Mouse (Mus musculus): Measurements from ENCODE around the gene Fkbp2.

Fkbp2 gene

DNA sequence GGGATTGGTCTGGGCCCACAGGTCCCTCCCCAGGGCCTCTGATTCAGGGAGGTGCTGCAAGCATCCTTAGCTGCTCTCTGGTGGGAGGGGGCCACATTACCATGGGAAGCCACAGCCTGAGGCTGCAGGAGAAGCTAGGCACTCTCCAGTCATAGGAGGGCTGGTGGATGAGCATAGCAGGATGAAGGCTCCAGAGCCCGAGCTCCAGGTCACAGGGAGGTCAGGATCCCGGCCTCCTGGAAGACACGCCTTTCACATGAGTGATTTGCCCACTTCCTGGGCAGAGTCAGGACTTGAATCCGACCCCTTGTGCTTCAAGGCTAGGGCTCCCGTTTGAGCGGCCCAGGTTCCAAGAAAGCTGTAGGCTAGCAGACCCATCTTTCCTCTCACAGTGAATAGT lies 8.7 kb downstream of the Fkbp2 start:
- DNase-seq (ENCODE audit: low spot score), result no peak

DNA sequence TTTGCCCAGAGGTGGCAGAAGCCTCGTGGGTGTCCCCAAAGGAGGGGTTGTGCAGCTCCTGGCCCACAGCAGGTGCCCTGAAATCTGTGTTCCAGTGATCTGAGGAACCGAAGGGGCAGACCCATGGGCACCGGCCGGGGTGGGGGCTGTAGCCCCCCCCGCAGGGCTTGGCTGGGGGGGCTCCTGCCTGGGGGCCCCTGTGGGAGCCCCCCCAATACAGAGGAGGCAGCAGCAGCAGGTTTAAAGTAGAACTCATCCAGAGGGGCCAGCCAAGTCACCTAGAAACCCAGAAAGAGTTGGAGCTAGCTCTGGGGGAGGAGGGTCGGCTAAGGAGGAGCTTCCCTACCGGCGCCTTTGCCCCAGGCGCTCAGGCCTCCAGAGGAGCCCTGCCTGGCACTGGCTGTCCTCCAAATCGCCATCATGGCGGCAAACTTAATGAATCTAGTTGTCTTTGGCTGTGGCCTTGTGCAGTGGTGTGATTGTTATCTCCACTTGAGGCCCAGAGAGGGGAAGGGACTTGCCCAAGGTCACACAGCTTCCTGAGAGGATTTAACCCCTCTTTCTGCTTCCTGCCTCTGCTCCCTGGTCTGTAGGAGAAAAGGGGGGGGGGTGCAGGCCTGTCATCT lies 9.7 kb downstream of the Fkbp2 start:
- DNase-seq (ENCODE audit: low spot score), result no peak

DNA sequence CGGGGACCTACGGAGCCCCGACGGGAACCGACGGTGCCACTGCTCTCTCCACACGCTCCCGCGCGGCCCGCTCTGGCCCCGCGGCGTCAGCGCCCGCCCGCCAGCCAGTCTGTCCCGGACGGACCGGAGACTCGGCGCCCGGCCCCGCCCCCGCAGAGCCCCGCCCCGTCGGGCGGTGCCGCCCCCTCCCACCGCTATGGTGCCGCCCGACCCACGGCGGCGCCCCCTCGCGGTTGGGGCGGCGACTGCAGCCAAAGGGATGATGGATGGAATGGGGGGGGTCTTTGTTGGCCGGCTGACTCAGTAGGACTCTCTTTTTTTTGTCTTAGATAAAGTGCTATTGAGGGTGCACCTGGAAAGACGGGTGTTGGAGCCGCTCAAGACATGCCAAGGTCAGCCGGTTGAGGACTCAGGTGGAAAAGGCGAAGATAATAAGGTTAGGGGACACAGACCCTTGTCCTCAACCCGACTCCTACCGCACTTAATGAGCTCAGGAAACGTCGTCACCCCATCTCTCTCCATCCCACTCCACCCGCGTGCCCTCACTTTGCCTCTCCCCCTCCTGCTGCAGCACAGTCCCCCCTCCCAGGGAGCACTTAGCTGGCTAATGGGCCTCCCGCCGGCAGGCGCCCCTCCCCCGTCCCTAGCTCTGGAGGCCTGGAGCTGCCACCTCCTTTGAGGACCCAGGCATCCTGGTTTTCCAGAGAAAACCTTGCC lies 10.5 kb downstream of the Fkbp2 start:
- DNase-seq (ENCODE audit: low spot score), result peak; percentile 87

DNA sequence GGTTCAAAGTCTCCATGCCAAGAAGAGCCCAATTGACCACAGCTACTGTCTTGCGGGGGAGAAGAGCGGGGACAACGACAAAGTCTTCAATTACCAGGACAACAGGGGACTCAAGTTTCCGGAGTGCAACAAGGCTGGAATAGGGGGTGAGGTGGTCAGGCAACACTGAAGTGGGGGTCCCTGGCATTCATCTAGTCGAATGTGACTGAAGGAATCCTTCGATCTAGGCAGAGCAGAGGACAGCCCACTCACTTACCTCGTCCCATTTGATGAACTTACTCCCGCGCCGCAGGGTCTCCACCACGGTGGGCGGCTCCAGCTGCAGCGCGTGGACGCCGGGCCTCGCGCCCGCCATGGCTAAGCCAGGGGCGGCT lies 11.0 kb downstream of the Fkbp2 start:
- no peak for DNase-seq (ENCODE audit: low spot score)

DNA sequence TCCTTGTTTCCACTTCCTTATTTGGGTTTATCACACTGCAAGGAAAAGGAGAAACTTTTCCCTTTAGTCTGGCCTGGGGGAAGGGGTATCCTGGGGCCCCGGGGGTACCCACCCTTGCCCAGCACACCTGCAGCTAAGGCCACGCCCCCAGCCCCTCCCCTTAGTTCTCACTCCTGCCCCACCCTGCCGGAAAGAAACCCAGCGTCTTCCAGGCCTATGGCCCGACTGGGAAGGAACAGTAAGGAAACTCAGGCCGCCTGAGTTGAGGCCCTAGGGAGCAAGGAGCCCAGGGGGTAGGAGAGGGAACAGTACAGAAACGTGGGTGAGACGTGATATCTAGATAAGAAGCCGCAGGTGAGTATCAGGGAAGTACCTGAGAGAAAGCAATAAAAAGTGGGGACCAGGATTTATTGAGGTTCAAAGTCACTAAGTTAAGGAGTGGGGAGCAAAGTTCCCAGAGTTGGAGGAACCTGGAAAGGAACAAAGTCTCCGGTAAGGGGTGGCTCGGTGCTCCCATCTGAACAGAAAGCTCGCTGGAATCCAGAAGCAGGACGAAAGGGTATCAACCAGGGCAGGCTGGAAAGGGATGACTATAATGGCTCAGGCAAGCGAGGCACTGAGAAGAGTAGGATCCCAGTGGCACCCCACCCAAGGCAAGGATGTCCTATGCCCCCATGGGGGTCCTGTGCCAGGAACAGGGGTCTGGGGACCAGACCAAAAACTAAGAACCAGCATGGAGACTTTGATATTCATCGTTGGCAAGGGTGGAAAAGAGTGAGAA lies 11.6 kb downstream of the Fkbp2 start:
- DNase-seq (ENCODE audit: low spot score), result peak; percentile 79

DNA sequence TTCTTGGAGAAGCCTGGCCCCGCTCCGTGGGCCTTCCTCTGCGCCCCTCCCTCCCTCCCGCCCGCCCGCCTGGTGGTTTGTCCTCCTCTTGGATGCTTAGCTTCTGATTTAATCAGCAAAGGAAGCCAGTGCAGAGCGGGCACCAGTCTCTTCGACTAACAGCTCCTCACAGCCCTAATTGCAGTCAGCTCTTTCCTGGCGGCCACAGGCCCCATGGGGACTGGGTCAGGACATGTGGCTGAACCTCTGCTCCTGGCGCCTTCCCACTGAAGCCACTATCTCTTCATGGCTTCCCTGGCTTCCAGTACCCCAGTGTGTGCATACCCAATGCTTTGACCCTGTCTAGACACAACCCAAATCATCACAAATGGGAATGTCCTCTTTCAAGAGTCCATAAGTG lies 23.8 kb downstream of the Fkbp2 start:
- no peak for DNase-seq (ENCODE audit: low spot score)

DNA sequence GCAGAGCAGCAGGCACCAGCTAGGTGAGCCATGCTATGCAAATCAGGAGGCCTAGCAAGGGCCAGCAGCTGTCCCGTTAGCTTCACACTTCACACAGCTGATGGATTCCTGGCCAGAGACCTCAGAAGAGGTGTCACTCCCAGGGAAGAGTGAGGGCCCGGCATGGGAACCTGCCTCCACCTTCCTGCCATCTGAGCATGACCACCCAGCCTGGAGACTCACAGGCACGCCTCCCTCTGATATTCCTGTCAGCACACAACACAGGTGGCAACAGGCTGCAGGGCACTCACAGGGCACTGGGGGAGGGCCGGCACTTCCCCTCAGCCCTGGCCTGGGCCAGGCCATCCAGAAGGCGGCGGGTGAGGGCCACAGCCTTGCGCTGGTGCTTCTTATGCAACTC lies 24.9 kb downstream of the Fkbp2 start:
- no peak for DNase-seq (ENCODE audit: low spot score)

DNA sequence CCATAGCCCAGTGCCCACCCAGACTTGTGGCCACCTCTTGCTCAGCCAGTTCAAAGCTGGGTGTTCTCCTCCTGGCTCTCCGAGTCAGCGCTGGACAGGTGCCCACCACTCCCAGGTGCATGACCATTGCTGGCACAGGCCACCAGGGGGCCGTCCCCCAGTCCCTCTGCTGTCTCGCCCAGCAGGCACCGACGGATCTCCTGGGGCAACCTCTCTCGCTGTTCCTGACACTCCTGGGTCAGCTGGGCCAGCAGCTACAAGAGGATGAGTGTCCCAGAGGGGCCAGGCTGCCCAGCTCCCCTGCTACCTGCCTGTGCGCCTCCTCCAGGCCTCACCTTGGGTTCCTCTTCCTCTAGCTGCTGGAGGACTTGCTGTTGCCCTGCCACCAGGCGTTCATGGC lies 26.3 kb downstream of the Fkbp2 start:
- DNase-seq (ENCODE audit: low spot score), result peak; percentile 78

DNA sequence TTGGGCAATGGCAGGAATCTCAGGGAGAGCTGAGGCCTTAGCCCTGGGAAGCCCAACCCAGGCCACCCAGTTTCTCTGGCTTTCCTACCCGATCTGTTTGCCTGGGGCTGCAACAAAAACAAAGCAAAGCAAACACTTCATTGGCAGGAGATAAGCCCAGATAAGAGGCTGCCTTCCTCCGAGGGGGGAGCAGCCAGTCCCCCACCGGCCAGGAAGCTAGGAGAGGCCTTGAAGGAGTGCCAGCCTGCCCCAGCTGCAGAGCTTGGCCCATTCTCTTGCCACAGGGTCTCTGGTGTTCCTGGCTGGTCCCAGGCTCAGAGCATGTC lies 27.6 kb downstream of the Fkbp2 start:
- DNase-seq (ENCODE audit: low spot score), result peak; percentile 68

DNA sequence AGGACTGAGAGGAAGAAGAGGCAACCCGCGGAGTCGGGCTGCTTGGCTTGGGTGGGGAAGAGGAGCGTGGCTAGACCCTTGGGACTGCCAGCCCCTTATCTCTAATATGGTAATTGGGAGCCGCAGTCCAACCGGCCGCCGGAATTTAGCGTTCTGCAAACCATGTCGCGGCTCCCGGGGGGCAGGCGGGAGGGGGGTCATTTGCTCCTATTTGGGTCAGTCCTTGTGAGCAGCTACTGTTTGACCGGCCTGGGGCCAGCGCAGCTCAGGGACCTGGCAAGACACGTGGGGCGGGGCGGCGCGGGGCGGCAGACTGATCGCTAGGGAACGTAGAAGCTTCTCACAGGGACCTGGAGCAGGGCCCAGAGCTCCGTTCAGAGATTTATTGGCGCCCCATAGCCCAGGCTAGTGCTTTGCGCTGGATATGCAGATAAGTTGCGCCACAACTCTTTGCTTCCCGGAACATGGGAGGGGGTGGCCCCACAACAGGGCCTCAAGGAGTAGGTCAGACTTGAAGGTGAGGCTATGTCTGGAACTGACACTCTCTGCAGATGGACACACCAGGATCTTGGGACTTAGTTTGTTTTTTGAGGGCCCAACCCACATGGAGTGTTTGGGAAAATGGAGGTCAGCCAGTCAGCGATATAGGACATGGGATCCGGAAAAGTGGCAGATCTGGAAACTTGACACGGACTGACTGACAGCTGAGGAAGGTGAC lies 28.1 kb downstream of the Fkbp2 start:
- peak; percentile 86 for DNase-seq (ENCODE audit: low spot score)

DNA sequence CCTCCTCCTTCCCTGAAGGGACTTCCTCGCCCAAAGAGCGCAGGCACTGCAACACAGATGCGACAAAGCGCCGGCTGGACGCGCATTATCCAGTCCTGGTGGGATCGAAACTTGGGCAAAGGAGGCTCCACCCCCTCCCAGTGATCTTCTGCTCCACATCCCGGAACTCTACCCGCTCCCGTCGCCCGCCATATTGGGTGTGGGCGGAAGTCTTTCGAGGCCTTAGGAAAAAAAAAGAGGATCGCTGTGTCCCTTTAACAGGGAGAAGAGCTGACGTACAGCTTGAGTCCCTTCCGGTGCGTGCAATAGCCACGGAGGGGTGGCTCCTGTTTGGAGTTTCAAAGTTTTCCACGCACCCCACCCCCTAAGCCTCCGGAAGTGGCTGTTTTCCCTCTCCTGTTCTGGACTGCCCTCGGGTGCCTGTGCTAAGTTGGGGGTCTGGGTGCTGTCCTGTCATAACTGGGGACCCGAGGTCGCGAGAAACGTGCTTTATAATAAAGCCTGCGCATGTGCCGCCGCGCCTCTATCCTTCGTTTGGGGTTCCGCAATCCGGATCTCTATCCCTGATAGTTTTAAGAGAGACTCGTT lies 28.8 kb downstream of the Fkbp2 start:
- peak; percentile 91 for DNase-seq (ENCODE audit: low spot score)

DNA sequence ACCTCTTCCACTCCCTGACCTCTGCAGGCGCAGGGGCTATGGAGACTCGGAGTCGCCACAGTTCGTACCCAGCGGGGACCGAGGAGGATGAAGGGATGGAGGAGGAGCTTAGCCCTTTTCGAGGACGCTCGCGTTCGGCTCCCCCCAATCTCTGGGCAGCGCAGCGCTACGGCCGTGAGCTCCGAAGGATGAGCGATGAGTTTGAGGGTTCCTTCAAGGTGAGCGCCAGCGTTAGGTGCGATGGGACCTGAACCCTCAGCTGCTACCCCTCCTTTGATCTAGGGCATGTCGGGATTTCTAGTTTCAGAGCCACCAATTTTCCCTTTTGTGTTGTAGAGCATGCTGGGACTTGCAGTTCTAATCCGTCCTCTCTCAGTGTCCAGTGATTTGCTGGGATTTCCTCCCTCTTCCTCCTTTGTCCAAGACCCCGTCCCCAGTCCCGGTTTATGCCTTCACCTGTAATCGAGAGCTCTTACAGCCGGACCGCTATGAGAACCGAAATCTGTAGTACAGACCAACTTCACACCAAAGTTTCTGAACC lies 29.6 kb downstream of the Fkbp2 start:
- DNase-seq (ENCODE audit: low spot score), result no peak

DNA sequence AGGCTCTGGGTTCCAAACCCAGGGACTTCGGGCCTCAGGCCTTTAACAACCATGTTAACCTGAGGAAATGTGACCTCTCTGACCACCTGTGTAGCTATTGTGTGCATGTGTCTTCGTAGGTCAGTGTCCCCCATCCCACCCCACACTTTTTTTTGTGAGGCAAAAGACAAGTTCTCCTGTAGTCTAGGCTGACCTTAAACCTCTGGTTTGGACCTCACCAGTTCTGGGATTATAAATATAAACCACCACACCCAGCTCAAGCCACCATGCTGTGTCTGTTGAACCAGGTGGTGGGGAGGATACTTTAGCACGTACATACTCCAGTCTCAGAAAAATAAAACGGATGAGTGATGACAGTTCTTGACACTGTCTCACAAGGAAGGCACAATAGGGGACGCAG lies 30.4 kb downstream of the Fkbp2 start:
- DNase-seq (ENCODE audit: low spot score), result no peak

DNA sequence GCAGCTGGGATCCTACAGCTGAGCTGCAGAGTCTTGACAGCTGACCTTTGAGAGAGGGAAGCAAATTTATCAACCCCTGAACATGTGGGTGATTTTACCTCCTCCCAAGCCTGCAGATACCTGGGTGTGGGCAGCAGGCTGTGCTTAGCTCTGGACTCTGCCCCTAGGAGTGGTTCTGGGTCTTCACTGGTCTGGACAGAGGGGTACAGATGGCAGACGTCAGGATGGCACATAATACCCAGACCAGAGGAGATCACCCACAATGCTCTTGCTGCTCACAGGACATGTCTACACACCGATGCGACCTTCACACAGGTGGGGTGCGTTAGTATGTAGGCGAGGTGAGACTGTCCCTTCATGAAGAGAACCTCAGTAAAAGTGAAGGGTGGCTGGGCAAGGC lies 30.8 kb downstream of the Fkbp2 start:
- DNase-seq (ENCODE audit: low spot score), result no peak

DNA sequence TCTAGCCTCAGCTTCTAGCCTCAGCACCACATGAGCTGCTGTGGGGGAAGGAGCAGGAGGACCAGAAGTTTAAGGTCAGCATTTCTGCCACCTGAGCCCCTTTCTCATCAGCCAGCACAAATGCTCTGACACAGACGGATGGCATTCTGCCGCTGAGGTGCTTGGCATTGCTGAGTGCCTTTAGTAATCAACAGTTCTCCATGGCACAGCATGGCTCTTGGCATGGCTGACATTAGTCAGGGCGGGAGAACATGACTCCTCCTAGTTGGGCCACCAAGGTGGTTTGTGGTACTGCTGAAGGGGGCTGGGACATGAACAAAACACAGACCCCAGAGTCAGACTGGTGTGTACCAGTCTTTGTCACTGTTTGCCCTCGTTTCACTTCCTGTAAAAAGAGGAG lies 32.1 kb downstream of the Fkbp2 start:
- no peak for DNase-seq (ENCODE audit: low spot score)

DNA sequence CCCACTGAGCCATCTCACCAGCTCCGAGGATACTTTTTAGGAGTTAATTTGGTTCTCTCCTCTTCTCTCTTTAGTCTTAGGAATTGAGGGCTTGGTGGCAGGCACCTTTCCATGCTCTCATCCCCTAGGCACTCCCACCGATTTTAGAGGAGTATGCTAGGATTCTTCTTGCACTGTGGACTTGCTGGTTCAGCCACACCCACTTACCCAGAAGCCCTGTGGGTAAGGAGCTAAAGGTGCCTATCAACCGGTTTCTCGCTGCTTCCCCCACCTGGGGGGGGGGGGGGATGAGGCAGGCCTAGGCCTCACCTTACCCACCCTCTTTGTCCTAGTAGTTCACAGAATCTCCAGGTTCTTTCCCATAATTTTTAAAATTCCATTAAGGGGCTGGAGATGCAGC lies 32.6 kb downstream of the Fkbp2 start:
- DNase-seq (ENCODE audit: low spot score), result no peak

DNA sequence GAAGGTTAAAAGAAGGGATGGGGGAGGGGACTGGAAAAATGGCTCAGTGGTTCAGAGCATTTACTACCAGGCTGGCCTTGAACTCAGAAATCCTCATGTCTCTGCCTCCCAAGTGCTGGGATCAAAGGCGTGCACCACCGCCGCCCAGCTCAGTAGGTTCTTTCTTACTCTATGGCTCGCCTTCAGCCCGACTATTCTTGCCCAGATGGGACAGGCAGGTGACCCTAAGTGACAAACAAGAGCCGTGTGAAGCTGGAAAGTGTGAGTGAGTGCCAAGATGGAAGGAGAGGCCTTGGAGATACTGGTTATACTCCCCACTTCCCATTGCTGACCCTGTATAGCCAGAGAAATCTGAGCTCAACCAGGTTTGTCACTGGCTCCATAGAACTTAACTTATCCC lies 36.6 kb downstream of the Fkbp2 start:
- DNase-seq (ENCODE audit: low spot score), result no peak

DNA sequence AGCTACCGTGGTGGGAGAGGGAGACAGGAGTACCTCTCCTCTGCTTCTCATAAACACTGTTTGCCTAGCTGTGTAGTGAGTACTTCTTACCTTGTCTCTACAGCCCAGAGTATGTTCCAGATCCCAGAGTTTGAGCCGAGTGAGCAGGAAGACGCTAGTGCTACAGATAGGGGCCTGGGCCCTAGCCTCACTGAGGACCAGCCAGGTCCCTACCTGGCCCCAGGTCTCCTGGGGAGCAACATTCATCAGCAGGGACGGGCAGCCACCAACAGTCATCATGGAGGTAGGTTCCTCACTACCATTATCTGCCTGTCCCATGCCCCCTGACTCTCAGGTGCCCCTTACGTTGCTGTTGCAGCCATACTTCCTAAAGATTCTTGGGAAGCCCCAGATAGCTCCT lies 37.5 kb downstream of the Fkbp2 start:
- DNase-seq (ENCODE audit: low spot score), result peak; percentile 39

DNA sequence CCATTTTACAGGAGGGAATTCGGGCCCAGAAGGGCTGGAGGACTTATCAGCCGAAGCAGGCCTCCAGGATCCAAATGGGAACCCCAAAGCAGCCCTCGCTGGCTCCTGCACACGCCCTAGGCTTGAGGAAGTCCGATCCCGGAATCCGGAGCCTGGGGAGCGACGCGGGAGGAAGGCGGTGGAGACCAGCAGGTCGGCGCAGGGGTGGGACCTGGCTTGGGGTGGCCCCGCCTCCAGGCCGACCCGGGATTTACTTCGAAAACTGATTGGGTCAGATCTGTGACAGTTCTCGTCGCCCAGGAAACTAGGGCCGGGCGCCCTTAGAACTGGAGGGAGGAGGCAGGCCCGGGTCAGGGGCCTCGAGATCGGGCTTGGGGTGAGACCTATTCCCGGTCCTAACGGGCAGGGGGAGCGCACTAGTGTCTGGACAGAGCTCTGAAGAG lies 38.0 kb downstream of the Fkbp2 start, which contains the start of gene Gpr137:
Gene Gpr137 (minus strand): TSS at position 232 of the 443 bp plus-strand sequence.
- DNase-seq (ENCODE audit: low spot score), result peak; percentile 94

DNA sequence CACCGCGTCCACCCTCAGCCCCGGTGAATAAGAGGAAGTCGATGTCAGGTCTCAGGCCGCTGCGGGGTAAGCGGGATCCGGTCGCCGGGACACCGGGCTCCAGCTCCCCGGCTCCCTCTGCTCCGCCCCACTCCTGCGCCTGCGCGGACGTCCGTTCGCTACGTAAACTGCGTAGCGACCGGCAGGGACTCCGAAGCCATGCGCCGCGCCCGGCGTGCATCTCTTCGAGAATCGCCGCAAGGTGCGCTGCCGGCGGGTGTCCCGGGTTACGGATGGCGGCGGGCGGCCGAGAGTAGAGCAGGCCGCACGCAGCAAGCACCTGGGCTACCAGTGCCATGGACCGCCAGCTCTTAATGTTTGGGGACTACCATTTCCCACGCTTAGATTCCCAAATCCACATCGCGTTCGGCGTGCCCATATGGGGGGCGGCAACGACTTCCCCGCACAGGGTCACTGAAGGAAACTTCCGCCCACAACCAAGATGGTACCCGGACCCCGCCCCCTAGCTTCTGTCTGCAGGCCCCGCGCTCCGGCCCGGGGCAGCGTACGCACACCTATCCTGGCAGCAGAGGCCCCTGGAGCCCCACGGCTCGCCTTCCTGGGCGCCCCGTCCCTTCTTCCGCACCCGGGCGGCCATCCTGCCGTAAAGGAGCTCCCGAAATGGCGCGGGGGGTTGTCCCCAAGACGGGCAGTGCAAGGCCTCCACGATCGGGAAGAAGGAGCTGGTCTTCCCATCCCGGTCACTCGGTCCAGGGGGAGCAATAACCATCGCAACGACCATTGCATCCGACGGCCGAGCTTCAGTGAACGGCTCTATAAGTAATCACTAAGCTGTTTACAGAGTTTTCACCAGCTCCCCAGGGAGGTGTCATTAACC lies 38.7 kb downstream of the Fkbp2 start, which contains the start of gene Bad:
Gene Bad (plus strand): TSS at position 490 of the 877 bp plus-strand sequence.
- DNase-seq (ENCODE audit: low spot score), result peak; percentile 97

Data from testis, postnatal 10 days (tissue).